Mouse (Mus musculus): ENCODE data around the gene Cdhr4. TPM values are rescaled to one million over a fixed set of nuclear protein-coding genes. Genes with fewer than 3 reads are reported as not detected.

The Cdhr4 gene
- under 1 TPM in 1 of 2 experiments, not detected in 1; 0.17 TPM for total RNA-seq (2021)
- long read RNA-seq, experiment 1 = 0 reads
- long read RNA-seq, experiment 2 = 0 reads

DNA sequence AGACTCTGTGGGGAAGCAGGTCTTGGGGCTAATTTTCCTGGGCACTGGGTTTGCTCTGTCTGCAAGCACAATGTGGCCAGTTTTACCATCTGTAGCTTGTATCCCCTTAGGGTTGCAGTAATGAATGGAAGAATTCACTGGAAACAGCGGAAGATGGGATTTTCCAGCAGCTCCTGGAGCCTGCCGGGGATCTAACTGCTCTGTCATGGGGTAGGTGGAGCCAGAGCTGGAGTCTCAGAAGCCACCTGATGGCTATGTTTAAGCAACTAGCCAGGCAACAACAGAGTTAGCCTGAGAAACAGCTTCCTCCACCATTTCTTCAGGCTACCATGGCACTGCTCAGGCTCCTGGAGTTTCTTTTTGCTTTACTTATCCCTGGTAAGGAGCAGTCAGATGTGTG lies at the start of gene Cdhr4:
Gene Cdhr4 (plus strand): TSS at position 301 of the 400 bp plus-strand sequence.
- intact Hi-C loops (cut with DNase I) = no loop called here

DNA sequence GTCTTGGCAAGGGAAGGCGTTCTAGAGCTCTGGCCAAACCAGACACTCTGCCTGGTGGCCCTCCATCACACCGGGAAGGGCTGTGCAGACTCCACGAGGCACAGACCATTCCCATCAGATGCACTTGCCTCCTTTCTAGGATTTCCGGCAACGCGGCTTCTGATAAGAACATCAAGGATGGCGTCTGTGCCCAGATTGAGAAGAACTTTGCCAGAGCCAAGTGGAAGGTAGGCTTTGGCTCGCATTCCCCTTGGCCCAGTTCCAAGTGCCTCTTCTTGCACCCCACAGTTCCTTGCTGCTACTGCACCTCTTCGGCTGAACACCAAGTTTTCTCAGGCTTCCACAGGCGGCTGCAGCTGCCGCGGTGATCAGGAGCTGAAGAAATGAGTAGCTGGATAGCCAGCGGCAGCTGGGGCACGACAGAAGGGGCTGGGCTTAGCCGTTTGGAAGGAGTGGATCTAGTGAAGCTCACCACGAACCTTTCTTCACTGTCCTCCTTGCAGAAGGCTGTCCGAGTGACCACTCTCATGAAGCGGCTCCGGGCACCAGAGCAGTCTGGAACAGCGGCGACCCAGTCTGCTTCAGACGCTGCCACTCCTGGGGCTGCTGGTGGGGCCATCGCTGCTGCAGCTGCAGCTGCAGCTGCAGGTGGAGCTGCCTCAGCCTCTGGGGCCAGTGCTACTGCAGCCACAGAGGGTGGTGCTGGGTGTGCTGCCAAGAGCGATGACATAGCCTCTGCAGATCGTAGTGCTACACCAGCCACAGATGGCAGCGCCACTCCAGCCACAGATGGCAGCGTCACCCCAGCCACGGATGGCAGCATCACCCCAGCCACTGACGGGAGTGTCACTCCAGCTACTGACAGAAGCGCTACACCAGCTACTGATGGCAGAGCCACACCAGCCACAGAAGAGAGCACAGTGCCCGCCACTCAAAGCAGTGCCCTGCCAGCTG lies 44.8 kb upstream of the Cdhr4 start:
- DNase-seq = no peak
- intact Hi-C loops (cut with DNase I) = no loop called here

More for the DNA sequence above, at the start of gene Cdhr4:
- DNase-seq = no peak

DNA sequence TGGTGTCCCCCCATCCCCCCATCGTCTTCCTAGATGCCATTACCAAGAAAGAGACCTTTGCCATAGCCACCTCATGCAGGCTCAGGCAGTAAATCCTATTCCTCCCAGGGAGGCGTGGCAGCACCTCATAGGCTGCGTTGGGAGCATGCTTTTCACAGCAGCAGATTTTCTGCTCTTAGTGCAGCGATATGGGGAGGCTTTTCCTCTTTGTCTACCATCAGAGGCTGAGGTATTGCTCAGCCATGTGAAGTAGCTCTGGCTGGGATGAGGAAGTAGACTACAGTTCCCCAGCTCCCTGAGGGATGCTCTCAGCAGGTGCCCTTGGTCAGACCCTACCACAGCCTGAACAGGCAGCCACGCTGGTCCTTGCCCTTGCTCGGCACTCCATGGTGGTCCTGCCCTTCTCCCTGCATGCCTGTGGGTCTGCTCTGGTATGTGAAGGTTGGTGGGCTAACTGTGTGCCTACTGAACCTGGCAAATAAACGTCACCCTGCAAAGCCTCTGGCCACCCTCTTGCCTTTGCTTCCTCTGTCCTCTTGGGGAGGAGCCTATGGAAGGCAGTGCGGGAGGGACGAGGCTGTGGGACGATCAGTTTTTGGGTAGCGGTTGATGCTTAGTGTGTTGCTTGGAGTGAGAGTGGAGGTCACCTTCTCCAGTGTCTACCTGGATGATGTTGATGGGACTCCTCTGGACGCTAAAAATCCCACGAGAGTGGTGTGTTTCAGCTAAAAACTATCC lies 42.9 kb upstream of the Cdhr4 start:
- DNase-seq = no peak
- intact Hi-C loops (cut with DNase I) = no loop called here

DNA sequence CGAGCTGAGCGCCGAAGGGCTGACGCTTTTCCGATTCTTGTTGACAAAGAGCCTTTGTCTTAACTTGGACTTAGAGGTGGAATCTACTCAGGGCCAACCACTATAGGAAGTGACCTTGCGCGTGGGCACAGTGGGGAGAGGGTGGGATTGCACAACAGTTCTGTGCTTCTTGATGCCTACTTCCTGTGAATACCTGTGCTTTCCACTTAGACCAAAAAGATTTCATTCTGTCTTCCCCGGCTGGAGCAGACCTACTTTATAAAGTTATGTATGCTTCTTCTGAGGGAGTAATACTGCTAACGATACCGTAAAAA lies 42.4 kb upstream of the Cdhr4 start, which contains the start of gene Traip:
Gene Traip (plus strand): TSS at position 215 of the 314 bp plus-strand sequence.
- intact Hi-C loops (cut with DNase I) = no loop called here
- no peak for DNase-seq

DNA sequence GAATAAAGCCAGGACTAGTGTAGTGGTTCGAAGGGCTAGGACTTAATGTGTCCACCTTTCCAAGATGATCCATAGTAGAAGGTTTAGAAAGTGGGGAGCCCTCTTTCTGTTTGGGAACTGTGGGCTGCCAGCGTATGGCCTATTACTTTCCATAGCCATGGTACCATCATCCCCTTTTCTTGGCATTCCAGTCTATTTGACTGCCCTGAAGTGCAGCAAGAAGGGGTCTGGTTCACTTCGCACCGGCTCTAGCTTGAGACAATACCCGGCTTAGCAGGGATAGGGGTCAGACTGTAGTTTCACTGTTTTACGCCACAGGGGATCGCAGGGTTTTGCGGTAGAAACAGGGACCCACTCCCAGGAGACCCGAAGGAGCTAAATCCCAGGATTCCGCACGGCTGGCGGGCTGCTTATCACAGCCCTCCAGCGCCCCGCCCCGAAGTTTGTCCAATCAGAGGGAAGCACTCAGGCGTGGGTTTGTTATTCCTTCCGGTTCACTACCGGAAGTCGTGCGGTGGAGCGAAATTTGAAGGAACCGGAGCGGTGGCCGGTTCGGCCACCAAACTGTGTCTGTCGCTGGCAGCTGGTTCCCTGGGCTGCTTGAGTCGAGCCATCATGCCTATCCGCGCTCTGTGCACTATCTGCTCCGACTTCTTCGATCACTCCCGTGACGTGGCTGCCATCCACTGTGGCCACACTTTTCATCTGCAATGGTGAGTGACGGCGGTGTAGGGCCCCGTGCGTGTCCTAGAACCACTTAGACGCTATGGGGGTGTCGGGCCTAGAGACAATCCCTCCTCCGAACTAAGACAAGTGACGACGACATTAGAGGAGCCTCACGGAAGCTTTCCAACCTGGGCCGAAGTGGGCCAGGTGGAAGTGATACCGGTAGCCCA lies 41.6 kb upstream of the Cdhr4 start:
- DNase-seq = peak; percentile 84 to 92
- intact Hi-C loops (cut with DNase I) = no loop called here

DNA sequence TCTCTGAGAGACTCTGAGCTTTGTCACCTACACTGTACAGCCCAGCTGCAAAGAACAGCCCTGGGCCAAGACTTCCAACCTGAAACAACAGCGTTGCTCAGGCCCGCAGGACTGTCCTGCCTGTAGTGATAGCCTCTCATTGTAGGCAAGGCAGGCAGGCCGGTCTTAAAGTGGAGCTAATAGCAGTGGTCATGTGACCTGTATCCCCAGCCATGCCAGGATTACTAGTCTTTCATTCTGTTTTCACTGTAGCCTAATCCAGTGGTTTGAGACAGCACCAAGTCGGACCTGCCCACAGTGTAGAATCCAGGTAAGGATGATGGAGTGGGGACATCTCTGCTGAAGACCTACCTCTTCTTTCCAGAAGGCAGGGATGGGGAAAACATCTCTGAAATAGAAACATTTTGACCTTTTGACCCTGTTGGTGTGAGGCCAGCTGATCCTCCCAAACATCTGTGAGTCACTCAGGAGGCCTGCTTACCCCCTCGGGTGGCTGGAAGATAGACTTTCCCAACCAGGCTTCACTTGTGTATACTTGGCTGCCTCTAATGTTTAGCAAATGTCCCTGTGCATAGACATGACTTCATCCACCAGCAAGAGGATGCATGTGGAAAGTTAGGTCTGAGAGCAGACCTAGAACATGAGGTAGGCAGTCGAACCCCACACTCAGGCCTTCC lies 36.5 kb upstream of the Cdhr4 start:
- intact Hi-C loops (cut with DNase I) = no loop called here
- DNase-seq = no peak

DNA sequence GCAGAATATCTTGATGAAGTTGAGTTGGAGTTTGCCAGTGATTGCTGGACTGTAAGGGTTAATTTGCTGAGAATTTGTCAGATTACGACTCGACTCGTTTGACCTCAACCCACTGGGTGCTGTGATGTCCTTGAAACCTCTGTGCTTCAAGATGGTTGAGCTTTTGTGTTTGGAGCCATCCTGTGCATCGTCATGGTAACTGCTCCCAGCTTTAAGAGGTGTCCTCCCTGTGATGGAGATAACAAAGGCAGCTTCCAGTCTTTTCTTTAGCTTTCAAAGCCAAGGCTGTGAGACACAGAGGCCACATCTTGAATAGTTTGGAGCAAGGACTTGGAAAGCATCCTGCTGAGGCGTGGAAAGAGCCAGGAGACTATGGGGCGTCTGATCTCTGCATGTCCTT lies 35.2 kb upstream of the Cdhr4 start:
- DNase-seq = no peak
- intact Hi-C loops (cut with DNase I) = no loop called here

DNA sequence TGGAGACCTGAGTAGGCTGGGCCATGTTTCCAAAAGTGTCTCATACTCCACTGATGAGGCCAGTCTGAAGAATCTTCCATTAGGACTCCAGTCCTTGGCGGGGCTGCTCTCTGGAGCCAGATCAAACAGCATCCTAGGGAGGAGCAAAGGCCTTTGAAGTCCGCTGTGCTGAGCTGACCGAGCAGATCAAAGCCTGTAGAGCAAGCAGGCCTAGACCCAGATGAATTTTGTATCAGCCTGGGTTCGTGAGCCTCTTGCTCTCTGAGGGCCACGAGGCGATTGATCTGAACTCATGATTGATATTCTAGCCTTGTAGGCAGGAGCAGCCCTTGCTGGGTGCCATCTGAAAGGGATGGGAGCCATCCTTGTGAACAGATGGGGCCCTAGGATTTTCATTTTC lies 32.4 kb upstream of the Cdhr4 start:
- DNase-seq = no peak
- intact Hi-C loops (cut with DNase I) = no loop called here

DNA sequence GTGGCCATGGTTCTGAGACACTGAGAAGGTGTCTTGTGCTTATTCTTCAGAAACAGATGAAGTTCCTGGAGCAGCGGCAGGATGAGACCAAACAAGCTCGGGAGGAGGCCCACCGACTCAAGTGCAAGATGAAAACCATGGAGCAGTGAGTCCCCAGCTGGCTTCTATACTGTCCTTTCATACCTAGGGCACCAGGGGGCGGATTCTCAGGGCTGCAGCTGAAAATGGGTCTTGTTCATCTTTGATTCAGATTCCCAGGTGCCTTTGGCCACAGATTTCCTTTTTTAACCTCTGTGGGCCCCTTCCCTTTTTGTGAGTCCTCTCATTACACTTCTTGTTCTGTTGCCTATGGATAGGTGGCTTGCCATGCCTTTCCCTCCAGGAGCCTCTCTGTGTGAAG lies 31.4 kb upstream of the Cdhr4 start:
- no peak for DNase-seq
- intact Hi-C loops (cut with DNase I) = no loop called here

DNA sequence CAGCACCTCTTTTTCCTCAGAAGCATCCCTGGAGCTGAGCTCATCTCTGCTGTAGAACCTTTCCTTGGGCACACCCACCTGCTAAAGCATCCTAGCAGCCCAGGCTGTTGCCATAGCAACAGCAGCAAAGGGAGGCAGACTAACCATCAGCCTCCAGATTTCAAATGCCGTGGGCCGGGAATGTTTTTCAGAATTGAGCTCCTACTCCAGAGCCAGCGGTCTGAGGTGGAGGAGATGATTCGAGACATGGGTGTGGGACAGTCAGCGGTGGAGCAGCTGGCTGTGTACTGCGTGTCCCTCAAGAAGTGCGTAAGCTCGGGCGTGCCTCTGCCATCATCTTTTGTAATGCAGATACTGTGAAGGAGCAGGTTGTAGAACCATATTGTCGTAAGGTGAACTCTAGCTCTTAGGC lies 30.9 kb upstream of the Cdhr4 start:
- DNase-seq = no peak
- intact Hi-C loops (cut with DNase I) = no loop called here

DNA sequence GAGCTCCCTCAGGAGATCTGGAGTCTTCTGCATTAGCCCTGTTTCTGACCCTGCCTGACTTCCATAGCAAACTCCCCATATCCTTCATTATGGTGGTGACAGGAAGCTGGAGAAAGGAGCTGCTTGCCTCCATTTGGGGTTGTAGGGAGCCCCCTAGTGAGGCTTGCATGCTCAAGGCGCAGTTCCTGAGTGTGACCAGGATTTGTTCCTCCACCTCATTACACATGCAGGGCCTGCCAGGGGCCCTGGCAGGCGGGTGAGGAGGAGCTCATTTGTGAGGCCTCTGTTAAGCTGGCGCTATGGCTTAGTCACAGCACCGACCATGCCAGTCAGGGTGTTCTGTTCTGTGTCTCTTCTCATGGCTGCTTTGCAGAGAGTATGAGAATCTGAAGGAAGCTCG lies 30.4 kb upstream of the Cdhr4 start:
- DNase-seq = no peak
- intact Hi-C loops (cut with DNase I) = no loop called here

DNA sequence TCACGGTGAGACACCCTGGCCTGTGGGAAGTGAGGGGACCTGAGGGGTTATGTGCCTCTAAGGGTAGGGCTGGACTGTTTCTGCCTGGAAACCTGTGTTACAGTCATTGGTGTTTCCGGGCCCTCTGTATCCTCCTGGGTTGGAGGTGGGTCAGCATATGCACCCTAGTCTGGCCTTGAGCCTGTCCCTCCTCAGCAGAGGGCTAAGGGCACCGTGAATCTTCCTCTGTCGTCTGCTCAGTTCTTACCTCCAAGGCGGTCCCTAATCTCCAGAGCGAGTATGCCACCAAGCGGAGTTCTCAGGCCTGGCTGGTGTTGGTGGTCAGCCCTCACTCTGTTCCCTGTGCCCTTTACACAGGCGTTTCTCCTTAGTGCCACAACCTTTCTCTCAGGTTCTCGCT lies 29.4 kb upstream of the Cdhr4 start:
- DNase-seq = no peak
- intact Hi-C loops (cut with DNase I) = loop anchor here (1.0 kb wide), 2 partner anchors 59 to 105 kb away; no protein-coding TSS in a partner anchor

DNA sequence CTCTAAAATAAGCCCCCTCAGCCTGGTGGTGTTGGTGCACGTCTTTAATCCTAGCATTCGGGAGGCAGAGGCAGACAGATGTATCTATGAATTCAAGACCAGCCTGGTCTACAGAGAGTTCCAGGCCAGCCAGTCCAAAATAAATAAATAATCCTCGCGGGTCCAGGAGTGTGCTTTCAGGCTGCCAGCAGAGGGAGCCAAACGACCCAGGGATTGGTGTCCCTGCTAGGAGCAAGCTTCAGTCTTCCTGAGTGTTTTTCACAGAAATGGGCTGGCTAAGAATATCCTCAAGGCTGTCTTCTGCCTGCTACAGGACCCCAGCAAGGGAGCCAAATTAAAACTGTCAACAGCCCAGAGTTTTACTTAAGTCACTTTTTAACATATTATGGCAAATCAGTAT lies 28.6 kb upstream of the Cdhr4 start:
- peak; percentile 55 to 78 for DNase-seq

DNA sequence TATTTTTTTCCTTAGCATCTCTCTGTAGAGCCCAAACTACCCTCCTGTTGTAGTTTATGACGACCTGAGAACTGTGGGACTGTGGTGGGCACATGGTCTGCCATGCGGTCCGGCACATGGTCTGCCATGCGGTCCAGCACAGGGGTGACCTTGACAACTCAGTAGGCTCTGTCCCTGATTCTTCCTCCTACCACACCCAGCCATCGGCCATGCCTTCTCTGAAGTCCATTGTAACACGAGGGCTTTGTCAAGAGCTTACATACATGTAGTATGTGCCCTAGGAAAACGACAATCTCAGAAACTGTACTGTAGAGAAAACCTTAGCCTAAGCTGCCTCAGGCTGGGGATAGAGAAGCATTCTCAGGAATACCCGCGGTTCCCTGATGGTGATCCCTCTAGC lies 27.6 kb upstream of the Cdhr4 start:
- intact Hi-C loops (cut with DNase I) = no loop called here
- DNase-seq = no peak

More for the DNA sequence above, 28.6 kb upstream of the Cdhr4 start:
- intact Hi-C loops (cut with DNase I) = loop anchor here (1.0 kb wide), 2 partner anchors 59 to 105 kb away; no protein-coding TSS in a partner anchor

DNA sequence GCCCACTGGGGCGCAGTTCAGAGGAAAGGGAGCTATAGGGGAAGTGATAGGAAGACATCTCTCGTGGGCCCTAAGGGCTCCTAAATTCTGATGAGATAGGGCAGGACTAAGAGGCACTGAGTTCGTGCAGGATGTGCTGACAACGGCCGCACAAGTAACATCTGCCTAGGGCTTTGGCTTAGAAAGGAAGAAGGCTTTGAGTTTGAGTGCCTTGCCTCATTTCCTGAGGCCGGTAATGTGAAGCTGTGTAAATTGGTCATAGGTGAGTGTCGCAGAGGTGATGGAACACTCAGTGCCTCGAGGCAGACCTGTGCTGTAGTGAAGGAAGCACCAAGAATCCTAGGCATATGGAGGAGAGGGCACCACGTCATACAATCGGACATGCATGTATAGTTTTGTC lies 25.6 kb upstream of the Cdhr4 start:
- intact Hi-C loops (cut with DNase I) = loop anchor here (2.0 kb wide), 1 partner anchor 16 kb away; the partner anchor contains the start of gene Gm20661
- no peak for DNase-seq

DNA sequence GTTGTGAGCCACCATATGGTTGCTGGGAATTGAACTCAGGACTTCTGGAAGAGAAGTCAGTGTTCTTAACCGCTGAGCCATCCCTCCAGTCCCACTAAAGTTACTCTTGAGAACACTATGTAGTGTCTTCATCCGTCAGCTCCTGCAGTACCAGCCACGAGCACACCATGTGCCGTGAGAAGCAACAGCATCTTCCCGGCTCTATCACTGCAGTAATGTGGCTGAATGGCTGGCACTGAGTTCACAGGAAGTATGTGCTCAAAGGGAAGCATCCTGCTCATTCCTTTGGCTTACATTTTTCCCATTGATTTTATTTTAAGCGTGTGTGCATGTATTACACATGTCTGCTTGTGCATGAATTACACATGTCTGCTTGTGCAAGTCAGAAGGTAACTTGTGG lies 24.9 kb upstream of the Cdhr4 start:
- intact Hi-C loops (cut with DNase I) = loop anchor here (2.0 kb wide), 1 partner anchor 15 kb away; the partner anchor contains the start of gene Gm20661
- DNase-seq = no peak

DNA sequence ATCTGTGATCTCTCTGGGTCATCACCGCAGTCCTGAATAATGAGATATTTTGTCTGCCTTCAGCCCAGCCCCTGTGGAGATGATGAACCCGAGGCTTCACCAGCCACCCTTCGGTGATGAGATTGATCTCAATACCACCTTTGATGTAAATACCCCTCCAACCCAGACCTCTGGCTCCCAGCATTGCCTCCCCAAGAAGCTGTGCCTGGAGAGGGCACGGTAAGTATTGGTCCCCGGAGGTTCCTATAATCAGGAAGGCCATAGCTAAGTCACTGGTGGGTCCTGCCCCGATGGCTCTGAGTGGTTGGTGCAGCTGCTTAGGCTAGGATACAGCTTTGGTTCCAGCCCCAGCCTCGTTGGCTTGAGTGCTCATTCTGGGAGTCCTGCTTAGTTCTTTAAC lies 23.8 kb upstream of the Cdhr4 start:
- no peak for DNase-seq
- intact Hi-C loops (cut with DNase I) = no loop called here

DNA sequence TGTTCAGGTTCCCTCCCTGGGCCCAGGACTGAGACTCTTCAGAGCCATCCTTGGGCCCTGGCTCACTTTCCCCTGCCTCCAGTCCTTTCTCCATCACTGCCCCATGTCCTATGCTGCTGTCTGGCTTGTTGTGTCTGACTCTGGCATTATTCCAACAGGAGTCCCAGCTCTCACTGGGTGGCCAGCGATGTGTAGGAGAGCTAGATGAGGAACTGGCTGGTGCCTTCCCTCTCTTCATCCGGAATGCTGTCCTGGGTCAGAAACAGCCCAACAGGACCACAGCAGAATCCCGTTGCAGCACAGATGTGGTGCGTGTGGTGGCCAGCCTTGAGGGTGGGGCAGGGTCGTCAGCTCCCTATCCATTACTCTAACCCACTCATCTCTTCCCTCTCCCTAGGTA lies 22.0 kb upstream of the Cdhr4 start:
- intact Hi-C loops (cut with DNase I) = no loop called here
- DNase-seq = no peak

DNA sequence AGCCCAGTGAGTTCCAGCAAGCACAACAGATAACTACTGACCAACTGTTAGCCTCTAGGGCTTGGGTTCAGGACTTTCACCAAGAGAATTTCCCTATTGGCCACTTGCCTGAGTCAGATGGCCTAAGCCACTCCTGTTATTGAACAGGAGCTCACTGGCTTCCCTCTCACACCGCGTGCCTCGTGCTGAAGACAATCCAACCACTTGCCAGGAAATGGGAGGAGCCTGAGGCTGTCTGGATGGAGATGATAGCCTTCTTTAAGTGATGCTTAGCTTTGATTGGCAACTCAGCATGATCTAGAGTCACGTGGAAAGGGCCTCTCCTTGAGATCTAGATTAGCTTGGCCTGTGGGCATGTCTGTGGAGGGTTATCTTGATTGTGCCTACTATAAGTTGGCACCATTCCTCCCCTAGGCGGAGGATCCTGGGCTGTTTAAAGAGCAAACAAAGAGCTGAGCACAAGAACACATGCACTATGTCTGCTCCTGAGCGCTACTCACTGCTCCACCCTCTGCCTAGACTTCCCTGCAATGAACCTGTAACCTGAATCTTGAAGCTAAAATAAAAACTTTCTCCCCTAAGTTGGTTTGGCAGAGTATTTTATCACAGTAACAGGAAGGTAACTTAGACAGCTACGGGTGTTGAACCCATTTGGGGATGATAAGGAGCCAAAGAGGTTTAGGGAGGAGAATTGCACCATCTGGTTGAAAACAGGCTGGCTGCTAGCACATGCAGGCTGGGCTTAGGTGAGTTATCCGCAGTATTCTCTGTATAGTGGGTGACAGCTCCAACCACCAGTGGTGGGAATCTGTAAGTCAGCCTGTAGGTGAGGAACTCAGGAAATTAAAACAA lies 20.4 kb upstream of the Cdhr4 start:
- intact Hi-C loops (cut with DNase I) = no loop called here
- no peak for DNase-seq
